Mouse (Mus musculus) right cerebral cortex, postnatal 25 days (tissue): Measurements from ENCODE around the gene Gm9944.

Experiments used
- DNase-seq: peaks from one replicate; pipeline ENCODE4 v3.0.0; 2022

Gene Gm9944

GRCm38 (mm10) chr4:144453217-144453616, at the start of gene Gm9944:
TSS of gene Gm9944 (minus strand) at chr4:144453317.
- no peak for DNase-seq

DNA sequence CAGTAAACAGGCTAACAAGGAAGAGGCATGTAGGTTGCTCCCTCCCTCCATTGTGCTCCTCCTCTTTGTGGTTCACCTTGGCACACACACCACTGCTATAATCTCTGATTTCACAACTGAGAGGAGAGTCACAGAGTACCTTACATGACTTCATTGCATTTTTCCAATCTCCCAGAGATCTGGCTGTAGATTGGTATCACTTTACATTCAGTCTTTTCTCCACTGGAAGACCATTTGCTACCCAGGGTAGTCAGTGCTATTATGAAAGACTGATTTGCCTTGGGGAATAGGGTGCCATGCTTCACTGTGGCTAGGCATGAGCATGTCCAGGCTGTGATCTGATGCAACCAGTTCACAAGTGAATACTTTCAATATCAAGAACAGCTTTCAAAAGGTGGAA, 40.2 kb upstream of the Gm9944 start:
- DNase-seq: no peak

GRCm38 (mm10) chr4:144468091-144468490, 15.0 kb upstream of the Gm9944 start:
- DNase-seq: no peak

- DNase-seq: no peak
Observed at GRCm38 (mm10) chr4:144465206-144465605, 12.1 kb upstream of the Gm9944 start.

- DNase-seq: no peak
Observed at GRCm38 (mm10) chr4:144463656-144464055, 10.5 kb upstream of the Gm9944 start, which contains the start of gene Aadacl3. TSS of gene Aadacl3 (minus strand) at chr4:144463756.

DNA sequence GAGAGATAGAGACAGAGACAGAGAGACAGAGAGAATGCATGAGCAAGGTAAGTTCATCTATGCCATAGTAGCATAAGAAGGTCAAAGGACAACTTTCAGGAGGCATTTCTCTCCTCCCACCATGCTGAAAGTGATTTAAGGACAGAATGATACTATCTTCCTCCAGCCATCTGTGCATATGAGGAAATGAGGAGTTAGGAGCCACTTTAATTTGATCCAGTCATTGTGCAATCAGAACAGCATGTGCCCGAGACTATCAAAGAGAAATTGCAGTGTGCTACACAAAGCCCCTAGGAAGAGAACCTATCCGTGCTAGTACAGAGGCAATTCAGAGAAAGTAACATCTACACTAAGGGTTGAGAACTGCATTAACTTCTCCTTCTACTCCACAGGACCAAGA, 4.6 kb downstream of the Gm9944 start:
- no peak for DNase-seq

DNA sequence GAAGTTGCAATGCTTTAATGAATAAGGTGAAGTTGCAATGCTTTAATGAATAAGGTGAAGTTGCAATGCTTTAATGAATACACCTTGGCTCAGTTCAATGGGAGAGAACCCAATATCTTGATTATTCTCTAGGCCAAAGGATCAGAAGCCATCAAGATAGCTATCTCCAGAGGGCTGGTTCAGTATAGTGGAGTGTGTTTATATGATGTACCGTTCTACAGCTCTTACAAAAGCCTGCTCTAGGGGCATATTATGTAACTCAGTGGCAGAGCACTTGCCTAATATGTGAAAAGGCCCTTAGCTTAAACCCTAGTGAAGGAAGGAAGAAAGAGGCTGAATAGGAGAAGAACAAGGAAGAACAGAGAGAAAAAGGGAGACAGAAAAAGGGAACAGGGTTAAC, 11.5 kb downstream of the Gm9944 start:
- no peak for DNase-seq

DNA sequence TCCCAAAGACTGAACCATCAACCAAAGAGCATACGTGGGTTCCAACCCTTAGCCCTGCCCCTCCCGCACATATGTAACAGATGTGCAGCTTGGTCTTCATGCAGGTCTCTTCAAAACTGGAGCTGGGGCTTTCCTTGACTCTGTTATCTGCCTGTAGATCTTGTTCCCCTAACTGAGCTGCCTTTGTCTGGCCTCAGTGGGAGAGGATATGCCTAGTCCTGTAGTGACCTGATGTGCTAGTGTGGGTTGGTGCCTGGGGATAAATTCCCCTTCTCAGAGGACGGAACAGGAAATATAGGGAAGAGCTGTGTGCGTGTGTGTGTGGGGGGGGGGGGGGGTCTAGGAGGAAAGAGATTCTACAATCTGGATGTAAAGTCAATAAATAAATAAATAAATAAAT, 12.0 kb downstream of the Gm9944 start:
- DNase-seq: no peak

DNA sequence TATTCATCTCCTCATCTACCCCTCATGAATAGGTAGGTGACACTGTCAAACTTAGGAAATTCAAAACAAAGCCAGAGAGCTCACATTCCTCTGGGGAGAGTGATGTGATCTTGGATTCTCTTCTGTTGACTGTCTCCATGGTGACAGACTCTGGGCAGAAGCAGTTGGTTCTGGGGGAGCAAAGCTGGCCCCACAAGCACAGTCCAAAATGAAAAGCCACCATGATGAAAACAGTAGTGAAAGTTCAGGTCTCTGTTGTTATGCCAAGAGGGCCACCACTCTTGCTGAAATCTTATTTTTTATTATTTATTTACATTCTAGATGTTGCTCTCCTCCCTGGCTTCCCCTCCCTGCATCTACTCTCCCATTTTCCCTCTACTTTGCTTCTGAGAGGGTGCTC, 14.4 kb downstream of the Gm9944 start, which contains the start of gene 1700012P22Rik:
Gene 1700012P22Rik, minus strand, starts transcription at position 101 of the 400 bp plus-strand sequence.
- DNase-seq: no peak

DNA sequence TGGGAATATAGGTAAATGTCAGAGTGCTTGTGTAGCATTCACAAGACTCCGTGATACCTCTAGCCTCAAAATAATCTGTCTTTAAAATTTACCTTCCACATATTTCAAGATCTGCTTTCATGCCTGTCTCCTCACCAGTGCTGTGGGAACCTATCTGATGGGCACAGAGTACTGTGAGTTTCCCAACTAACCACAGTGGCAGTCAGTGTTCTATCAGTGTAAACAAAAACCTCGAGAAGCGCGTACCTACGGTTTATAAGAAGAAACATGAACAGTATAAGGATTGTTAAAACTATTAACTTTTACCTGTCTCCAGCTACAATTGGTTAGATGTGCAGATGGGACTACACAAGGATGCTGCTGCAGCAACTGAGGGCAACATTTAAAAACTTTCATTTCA, 19.9 kb downstream of the Gm9944 start:
- DNase-seq: no peak

DNA sequence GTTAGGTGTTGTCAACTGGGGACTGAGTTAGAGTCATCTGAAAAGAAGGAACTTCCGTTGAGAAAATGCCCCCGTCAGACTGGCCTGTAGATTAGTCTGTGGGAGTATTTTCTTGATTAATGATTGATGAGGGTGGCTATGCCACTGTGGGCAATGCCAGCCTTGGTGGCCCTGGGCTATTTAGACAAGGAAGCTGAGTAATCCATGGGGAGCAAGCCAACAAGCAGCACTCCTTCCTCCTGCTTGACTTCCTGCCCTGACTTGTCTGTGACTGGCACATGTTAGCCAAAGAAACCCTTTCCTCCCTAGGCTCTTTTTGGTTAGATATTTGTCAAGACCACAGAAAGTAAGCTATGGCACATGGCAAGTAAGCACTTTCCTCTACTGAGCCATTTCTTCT, 22.4 kb downstream of the Gm9944 start:
- no peak for DNase-seq

GRCm38 (mm10) chr4:144428868-144429267, 24.2 kb downstream of the Gm9944 start:
- DNase-seq: no peak

- DNase-seq: no peak
Observed at GRCm38 (mm10) chr4:144424590-144424989, 28.5 kb downstream of the Gm9944 start.

DNA sequence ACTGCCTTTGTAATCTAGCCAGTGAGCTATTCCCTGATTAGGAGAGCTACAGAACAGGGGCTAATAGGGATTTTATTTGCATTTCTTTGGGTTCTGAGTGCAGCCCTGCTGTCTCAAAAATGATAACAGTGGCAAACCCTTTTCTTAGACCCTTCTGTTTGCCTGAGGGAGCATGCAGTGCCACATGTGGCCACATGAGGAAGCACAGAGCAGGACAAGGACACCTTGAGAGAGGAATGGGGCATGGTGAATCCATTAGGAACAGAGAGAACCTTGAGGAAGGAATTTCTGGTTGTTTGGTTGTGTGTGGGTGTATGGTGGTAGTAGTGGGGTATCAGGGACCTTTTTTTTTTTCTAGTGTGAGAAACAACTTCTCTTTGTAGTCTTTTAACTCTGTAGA, 32.5 kb downstream of the Gm9944 start:
- DNase-seq: no peak

DNA sequence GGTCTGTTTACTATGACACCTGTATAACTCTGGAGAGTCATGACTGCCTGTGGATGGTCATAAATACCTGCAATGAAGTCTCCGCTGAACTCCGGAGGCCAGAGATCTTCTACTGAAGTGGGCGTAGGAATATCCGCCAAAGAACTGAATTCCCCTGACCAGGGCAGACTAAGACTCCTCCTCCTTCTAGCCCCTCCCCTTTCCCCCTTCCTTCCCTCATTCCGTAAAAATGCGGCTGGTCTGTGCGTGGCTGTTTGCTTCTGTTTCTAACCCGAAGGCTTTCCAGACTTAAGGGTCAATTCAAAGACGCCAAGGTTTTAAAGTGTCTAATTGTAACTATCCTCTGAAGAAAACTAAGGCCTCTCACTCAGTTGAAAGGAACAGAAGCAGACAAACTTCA, 44.8 kb downstream of the Gm9944 start, which contains the start of gene Pramef12:
Gene Pramef12, minus strand, starts transcription at position 175 of the 400 bp plus-strand sequence.
- no peak for DNase-seq

GRCm38 (mm10) chr4:144406261-144406660, 46.9 kb downstream of the Gm9944 start:
- DNase-seq: no peak

GRCm38 (mm10) chr4:144404456-144405086, 48.5 kb downstream of the Gm9944 start:
- DNase-seq: no peak
